Mouse (Mus musculus) gastrocnemius, adult 8-10 months (tissue): ENCODE results near the gene Mfap5. TPM values are rescaled to one million over a fixed set of nuclear protein-coding genes. Genes with fewer than 3 reads are reported as not detected.
"Not testable (repeated sequence)": the region's sequence is repeated elsewhere in the genome, so short reads cannot be mapped to it uniquely, and the experiment has no call there.

Source experiments
- DNase-seq, 2 experiments: peaks; one replicate each; pipeline ENCODE4 v3.0.0; 2022; ENCODE audit warnings: low spot score in 2 of 2
- total RNA-seq, 4 experiments: library from RNA; stranded (reverse); gene quantifications; 2 replicates each; pipeline ENCODE4 v1.2.4; 2022

The Mfap5 gene
- total RNA-seq, 4 experiments from 2014 or later, result 9.2 to 17.7 (median 13.8) TPM

DNA sequence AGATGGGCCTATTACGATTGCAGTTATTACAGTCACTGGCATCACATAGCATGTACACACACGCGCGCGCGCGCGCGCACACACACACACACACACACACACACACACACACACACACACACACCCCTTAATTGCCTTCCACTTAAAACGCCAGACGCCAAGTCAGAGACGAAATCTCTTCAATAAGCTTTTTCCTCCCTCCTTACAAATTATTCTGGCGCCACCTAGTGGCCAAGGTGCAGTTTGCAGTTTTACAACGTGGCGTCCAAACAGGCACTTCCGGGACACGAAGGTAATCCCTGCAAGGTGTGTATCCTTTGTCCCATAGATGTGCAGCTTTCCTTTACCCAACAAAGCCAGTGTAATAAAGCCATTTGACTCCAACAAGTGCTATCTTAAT, 54.8 kb downstream of the Mfap5 start:
- DNase-seq, result peak; percentile 15 to 28

DNA sequence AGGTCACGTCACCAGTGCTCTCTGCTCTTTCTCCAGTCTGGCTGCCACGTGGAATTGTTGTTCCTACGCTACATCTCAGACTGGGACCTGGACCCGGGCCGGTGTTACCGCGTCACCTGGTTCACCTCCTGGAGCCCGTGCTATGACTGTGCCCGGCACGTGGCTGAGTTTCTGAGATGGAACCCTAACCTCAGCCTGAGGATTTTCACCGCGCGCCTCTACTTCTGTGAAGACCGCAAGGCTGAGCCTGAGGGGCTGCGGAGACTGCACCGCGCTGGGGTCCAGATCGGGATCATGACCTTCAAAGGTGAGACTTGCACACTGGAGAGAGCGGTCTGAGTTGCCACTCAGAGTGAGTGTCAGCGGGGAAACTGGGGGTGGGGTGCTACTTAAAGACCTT, 55.4 kb downstream of the Mfap5 start:
- DNase-seq, result no peak

DNA sequence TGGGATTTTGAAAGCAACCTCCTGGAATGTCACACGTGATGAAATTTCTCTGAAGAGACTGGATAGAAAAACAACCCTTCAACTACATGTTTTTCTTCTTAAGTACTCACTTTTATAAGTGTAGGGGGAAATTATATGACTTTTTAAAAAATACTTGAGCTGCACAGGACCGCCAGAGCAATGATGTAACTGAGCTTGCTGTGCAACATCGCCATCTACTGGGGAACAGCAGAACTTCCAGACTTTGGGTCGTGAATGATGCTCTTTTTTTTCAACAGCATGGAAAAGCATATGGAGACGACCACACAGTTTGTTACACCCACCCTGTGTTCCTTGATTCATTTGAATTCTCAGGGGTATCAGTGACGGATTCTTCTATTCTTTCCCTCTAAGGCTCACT, 56.8 kb downstream of the Mfap5 start:
- no peak for DNase-seq

DNA sequence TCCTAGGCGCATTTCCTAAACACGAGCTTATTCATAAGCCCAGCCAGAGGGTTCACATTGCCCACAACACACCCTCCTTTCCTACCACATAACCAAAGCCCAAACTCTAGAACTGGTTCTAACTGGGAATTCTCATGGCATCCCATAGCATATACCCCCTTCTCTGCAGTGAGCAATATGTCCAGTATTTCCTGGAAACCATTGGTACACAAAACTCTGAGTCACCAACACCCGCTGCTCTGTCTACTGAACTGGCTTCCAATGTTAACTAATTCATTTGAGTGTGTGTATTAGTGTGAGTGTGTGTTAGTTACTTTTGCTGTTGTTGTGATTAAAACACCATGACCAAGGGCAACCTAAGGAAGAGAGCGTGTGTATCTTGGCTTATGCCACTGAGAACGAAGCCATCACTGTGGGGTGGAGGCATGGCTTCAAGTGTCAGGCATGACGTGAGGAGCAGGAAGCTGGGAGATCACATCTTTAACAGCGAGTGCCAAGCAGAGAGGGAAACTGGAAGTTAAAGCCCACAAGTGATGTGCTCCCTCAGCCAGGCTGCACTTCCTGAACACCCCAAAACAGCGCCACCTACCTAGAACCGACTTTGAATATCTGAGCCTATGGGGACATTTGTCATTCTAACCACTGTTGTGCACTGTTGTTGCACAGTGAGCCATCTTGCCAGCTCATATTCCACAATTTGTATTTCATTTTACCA, 59.6 kb downstream of the Mfap5 start:
- no peak for DNase-seq

GRCm38 (mm10) chr6:122569113-122569512, 63.5 kb downstream of the Mfap5 start:
- no peak for DNase-seq

DNA sequence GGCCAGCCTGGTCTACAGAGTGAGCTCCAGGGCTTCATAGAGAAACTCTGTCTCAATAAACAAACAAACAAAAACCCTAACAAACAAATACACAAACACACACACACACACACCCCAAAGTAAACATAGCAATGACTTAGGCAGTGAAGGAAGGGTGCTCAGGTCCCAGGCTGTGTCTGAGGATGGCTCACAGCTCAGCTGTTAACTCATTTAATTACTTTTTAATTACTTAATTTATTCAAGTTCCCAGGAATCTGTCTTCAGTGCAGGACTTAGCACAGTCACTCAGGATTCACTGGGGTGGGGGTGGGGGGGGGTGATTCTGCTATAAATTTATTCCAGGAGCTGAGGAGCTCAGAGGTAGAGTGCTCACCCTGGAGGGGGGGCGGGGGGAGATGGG, 64.1 kb downstream of the Mfap5 start:
- DNase-seq, result no peak

DNA sequence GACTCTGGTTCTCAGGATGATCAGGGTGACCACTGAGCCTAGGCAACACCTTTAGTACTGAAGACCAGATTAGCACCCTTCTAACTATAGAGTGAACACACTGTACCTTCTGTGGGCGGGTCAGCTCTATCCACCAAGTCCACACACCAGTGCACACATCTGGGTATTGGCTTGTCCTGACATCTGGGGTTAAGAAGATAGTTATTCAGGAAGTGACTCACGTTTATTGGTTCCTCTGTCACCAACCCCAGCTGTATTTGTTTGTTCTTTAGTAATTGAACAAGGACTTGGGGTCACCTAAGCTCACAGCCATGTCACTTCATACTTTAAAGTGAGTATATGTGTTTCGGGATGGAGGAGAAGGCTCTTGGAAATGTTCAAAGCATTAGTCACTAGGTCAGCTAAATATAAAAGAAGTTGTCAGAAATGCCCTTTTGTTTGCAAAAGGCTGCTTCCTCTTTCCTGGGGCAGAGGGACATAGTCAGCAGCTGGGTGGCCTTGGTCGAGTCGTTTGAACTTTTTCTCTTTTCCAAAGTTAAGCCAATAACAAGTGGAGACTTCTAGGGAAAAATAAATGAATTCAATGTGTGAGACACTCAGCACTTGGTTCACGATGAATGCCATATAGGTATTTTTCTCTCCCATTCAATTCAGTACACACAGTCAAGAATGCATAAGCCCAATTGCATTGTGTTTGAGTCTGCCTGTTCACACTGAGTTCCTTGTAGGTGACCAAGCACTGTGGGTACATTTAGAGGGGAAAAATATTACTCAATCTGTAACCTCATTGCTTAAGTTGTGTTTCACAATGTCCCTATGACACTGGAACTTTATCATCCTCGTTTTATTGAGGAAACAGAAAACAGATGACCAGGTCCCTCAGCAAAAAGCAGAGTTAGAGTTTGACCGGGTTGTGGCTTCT, 65.3 kb downstream of the Mfap5 start:
- DNase-seq, result no peak

- DNase-seq, result no peak
These were observed 65.9 kb downstream of the Mfap5 start for GRCm38 (mm10) chr6:122571617-122571959.

DNA sequence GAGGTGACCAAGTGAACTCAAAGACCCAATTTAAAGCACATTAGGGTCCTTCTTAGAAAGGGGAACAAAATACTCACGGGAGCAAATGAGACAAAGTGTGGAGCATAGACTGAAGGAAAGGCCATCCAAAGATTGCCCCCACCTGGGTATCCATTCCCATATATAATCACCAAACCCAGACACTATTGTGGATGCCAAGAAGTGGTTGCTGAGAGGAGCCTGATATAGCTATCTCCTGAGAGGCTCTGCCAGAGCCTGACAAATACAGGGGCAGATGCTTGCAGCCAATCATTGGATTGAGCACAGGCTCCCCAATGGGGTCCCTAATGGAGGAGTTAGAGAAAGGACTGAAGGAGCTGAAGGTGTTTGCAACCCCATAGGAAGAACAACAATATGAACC, 69.4 kb downstream of the Mfap5 start:
- DNase-seq, result not testable (repeated sequence)

- DNase-seq, result no peak
These were observed 71.4 kb downstream of the Mfap5 start for GRCm38 (mm10) chr6:122577030-122577429.

Other genes with a start within 250 kb of the Mfap5 start
- under 1 TPM in 1 of 4 experiments, not detected in 3; 0.27 TPM for gene Klrg1, start 223.0 kb upstream of the Mfap5 start, total RNA-seq
- gene M6pr, start 197.1 kb upstream of the Mfap5 start, total RNA-seq, result 10 to 100 TPM; 19.2 to 22.7 (median 21.5) TPM
- gene Phc1, start 165.3 kb upstream of the Mfap5 start, total RNA-seq, result 10 to 100 TPM; 28.7 to 43.0 (median 33.0) TPM
- gene Rimklb, start 7.1 kb upstream of the Mfap5 start, total RNA-seq, result 1 to 10 TPM in 1 of 4 experiments, under 1 TPM in 2, not detected in 1; 0.22 to 1.3 (median 0.80) TPM
- gene Aicda, start 48.0 kb downstream of the Mfap5 start, total RNA-seq, result not detected
- gene Apobec1, start 96.6 kb downstream of the Mfap5 start, total RNA-seq, result 1 to 10 TPM in 3 of 4 experiments, under 1 TPM in 1; 0.53 to 1.8 (median 1.3) TPM
- gene Gdf3, start 104.2 kb downstream of the Mfap5 start, total RNA-seq, result not detected
- gene Dppa3, start 120.6 kb downstream of the Mfap5 start, total RNA-seq, result not detected
- gene Nanog, start 201.6 kb downstream of the Mfap5 start, total RNA-seq, result not detected